Mouse (Mus musculus) embryonic facial prominence, embryonic 13.5 days (tissue): ENCODE data around the gene Ddx1. TPM values are rescaled to one million over a fixed set of nuclear protein-coding genes. Genes with fewer than 3 reads are reported as not detected.

Experiments used
- ATAC-seq: fragments of 200-750 bp; cut with Nextera tagmentation; 2 replicates; pipeline ENCODE4 v1.8.0; 2017; ENCODE audit warnings: low read depth; ENCODE audit not compliant: insufficient number of reproducible peaks, insufficient read depth, low FRiP score, low TSS enrichment
- H3K27ac ChIP-seq: fragments of 300-500 bp; sonication (generic); 2 replicates; pipeline ENCODE4 v1.5.1; 2015; ENCODE audit warnings: moderate library complexity, mild to moderate bottlenecking, inconsistent platforms
- H3K27me3 ChIP-seq: fragments of 300-500 bp; sonication (generic); 2 replicates; pipeline ENCODE4 v1.6.1; 2015; ENCODE audit warnings: mild to moderate bottlenecking, inconsistent platforms
- H3K36me3 ChIP-seq: fragments of 300-500 bp; sonication (generic); 2 replicates; pipeline ENCODE4 v1.6.1; 2015; ENCODE audit warnings: mild to moderate bottlenecking, inconsistent platforms
- H3K4me1 ChIP-seq: fragments of 300-500 bp; sonication (generic); 2 replicates; pipeline ENCODE4 v1.6.1; 2015; ENCODE audit warnings: inconsistent platforms
- H3K4me2 ChIP-seq: fragments of 300-500 bp; sonication (generic); 2 replicates; pipeline ENCODE4 v1.6.1; 2015; ENCODE audit warnings: moderate library complexity, mild to moderate bottlenecking, inconsistent platforms
- H3K4me3 ChIP-seq: fragments of 300-500 bp; sonication (generic); 2 replicates; pipeline ENCODE4 v1.5.1; 2015; ENCODE audit warnings: mild to moderate bottlenecking, inconsistent platforms
- H3K9ac ChIP-seq: fragments of 300-500 bp; sonication (generic); 2 replicates; pipeline ENCODE4 v1.6.1; 2015; ENCODE audit warnings: mild to moderate bottlenecking, inconsistent platforms
- H3K9me3 ChIP-seq: fragments of 300-500 bp; sonication (generic); 2 replicates; pipeline ENCODE4 v1.6.1; 2016; ENCODE audit warnings: inconsistent platforms
- WGBS: fragments of 180-500 bp; shearing (Covaris S2); methylation state at CpG from one replicate; pipeline ENCODE4 v1.1.7; 2015; ENCODE audit warnings: mixed read lengths; 5-methylcytosine and 5-hydroxymethylcytosine counted together
- polyA plus RNA-seq: library from polyadenylated mRNA; unstranded; fragments of >200 nt; fragmentation: Nextera tagmentation; extraction: Ambion mirVana; gene quantifications from 2 replicates; pipeline ENCODE4 v1.2.1, GENCODE M21; 2015

Ddx1 gene
- polyA plus RNA-seq, 1 experiment from 2014 or later, result 128 TPM

- H3K4me2 ChIP-seq, result no peak overlapping the region
- no peak overlapping the region for H3K9ac ChIP-seq
- H3K9me3 ChIP-seq, result no peaks in the 10 kb centered on the region
- no peak overlapping the region for H3K27ac ChIP-seq
- no peak overlapping the region for H3K4me3 ChIP-seq
- H3K36me3 ChIP-seq, result no peaks in the 10 kb centered on the region
- peaks cover 48% of the 10 kb centered on the region for H3K4me1 ChIP-seq
- no peak for ATAC-seq
- H3K27me3 ChIP-seq, result no peaks in the 10 kb centered on the region
Observed at GRCm38 (mm10) chr12:13180332-13180714, 68.7 kb downstream of the Ddx1 start.

GRCm38 (mm10) chr12:13177606-13178005, 71.4 kb downstream of the Ddx1 start:
- Histone ChIP-seq H3K9me3 (no peaks in the 10 kb centered on the region), H3K9ac (no peak overlapping the region), H3K4me3 (no peak overlapping the region), H3K36me3 (no peaks in the 10 kb centered on the region), H3K27ac (no peak overlapping the region), H3K4me1 (peaks cover 53% of the 10 kb centered on the region), H3K4me2 (no peak overlapping the region), H3K27me3 (no peaks in the 10 kb centered on the region)
- no peak for ATAC-seq
- WGBS, result 65% methylated on average over 6 of the region's 6 CpGs

GRCm38 (mm10) chr12:13176927-13177326, 72.1 kb downstream of the Ddx1 start:
- Histone ChIP-seq H3K27me3 (no peaks in the 10 kb centered on the region), H3K4me3 (no peak overlapping the region), H3K36me3 (no peaks in the 10 kb centered on the region), H3K4me1 (peaks cover 48% of the 10 kb centered on the region), H3K4me2 (no peak overlapping the region), H3K9ac (no peak overlapping the region), H3K9me3 (no peaks in the 10 kb centered on the region), H3K27ac (0 out of 2 replicates have a peak overlapping the region, but pooled peaks have one; percentile 29)
- WGBS, result 22% methylated on average over 3 of the region's 3 CpGs
- no peak for ATAC-seq

- H3K4me2 ChIP-seq, result no peak overlapping the region
- 19% methylated on average over 2 of the region's 2 CpGs for WGBS
- H3K27me3 ChIP-seq, result no peaks in the 10 kb centered on the region
- no peak overlapping the region for H3K9ac ChIP-seq
- ATAC-seq, result no peak
- peaks cover 40% of the 10 kb centered on the region for H3K4me1 ChIP-seq
- no peak overlapping the region for H3K4me3 ChIP-seq
- no peaks in the 10 kb centered on the region for H3K36me3 ChIP-seq
- H3K9me3 ChIP-seq, result no peaks in the 10 kb centered on the region
- peak overlapping the region; percentile 29; the same call in 1 of the 2 replicates for H3K27ac ChIP-seq
Observed at GRCm38 (mm10) chr12:13176136-13176535, 72.9 kb downstream of the Ddx1 start.

GRCm38 (mm10) chr12:13174022-13174421, 75.0 kb downstream of the Ddx1 start:
- Histone ChIP-seq H3K27ac (no peak overlapping the region), H3K36me3 (no peaks in the 10 kb centered on the region), H3K4me1 (peaks cover 29% of the 10 kb centered on the region), H3K27me3 (no peaks in the 10 kb centered on the region), H3K4me3 (no peak overlapping the region), H3K9ac (no peak overlapping the region), H3K9me3 (no peaks in the 10 kb centered on the region), H3K4me2 (no peak overlapping the region)
- ATAC-seq, result no peak
- WGBS, result 30% methylated on average over 6 of the region's 6 CpGs

- 75% methylated on average over 1 of the region's 1 CpGs for WGBS
- ATAC-seq, result no peak
- H3K27me3 ChIP-seq, result no peaks in the 10 kb centered on the region
Observed at GRCm38 (mm10) chr12:13168073-13168472, 80.9 kb downstream of the Ddx1 start.

GRCm38 (mm10) chr12:13167116-13167515, 81.9 kb downstream of the Ddx1 start:
- no peaks in the 10 kb centered on the region for H3K27me3 ChIP-seq
- no peak for ATAC-seq
- WGBS, result 88% methylated on average over 5 of the region's 5 CpGs

More at GRCm38 (mm10) chr12:13168073-13168472, 80.9 kb downstream of the Ddx1 start:
- Histone ChIP-seq H3K4me3 (no peak overlapping the region), H3K4me1 (no peaks in the 10 kb centered on the region), H3K4me2 (no peak overlapping the region), H3K27ac (no peak overlapping the region), H3K9me3 (no peaks in the 10 kb centered on the region), H3K9ac (no peak overlapping the region), H3K36me3 (no peaks in the 10 kb centered on the region)

More at GRCm38 (mm10) chr12:13167116-13167515, 81.9 kb downstream of the Ddx1 start:
- Histone ChIP-seq H3K4me2 (no peak overlapping the region), H3K4me3 (no peak overlapping the region), H3K36me3 (no peaks in the 10 kb centered on the region), H3K9me3 (no peaks in the 10 kb centered on the region), H3K27ac (no peak overlapping the region), H3K9ac (no peak overlapping the region), H3K4me1 (no peaks in the 10 kb centered on the region)

Other genes starting within 250 kb of the Ddx1 start
- 14.6 and 15.0 TPM in 2 replicates for gene Nbas, start 19.9 kb upstream of the Ddx1 start, polyA plus RNA-seq